Mouse (Mus musculus): ENCODE measurements around the gene Prim2.

- TF ChIP-seq CTCF (IDR thresholded peaks at IDR 0.05; ENCODE audit: control insufficient read depth, insufficient read depth, insufficient read length): no peak
- TF ChIP-seq USF1 (IDR thresholded peaks at IDR 0.05; ENCODE audit: low read depth): no peak
- TF ChIP-seq CEBPB (IDR thresholded peaks at IDR 0.05; ENCODE audit: low read depth): no peak
- no peak for TF ChIP-seq FOSL1 (IDR thresholded peaks at IDR 0.05; ENCODE audit: insufficient read depth, low read length, poor library complexity, severe bottlenecking)
Observed at GRCm38 (mm10) chr1:33712026-33712425, 42.4 kb upstream of the Prim2 start.

Measured in C2C12 (cell line).